Comparison of ENCODE assay signal across 9 mouse cellular contexts in genomic region chr12:4793718-4794117, GRCm38 (mm10). TPM values are rescaled to one million over a fixed set of nuclear protein-coding genes. Genes with fewer than 3 reads are reported as not detected.
DNase-seq lines count a peak whose midpoint lies in the region; ATAC-seq lines count a peak whose summit lies in the region.
"Had no signal": no experiment of that assay in that cellular context is flagged by ENCODE, and none has a peak within 500 bp of the region (broad histone marks: within the 10 kb centered on the region; RNA-seq: fewer than 3 reads in every experiment).

No protein-coding gene starts in this region.

- H3K27me3 ChIP-seq in midbrain, embryonic 13.5 days = no peaks in the 10 kb centered on the region
- H3K27me3 ChIP-seq in midbrain, embryonic 15.5 days (replicated peaks) = no peaks in the 10 kb centered on the region
- H3K27me3 ChIP-seq in splenic B cell, adult 2 months (ENCODE audit: control insufficient read depth, insufficient read depth, low read length, poor library complexity, severe bottlenecking) = no peaks in the 10 kb centered on the region
- H3K27me3 ChIP-seq: limb, embryonic 12.5 days had no signal

- 0 out of 2 replicates have a peak, but pooled peaks have one; percentile 24 for ATAC-seq in midbrain, embryonic 13.5 days
- ATAC-seq in midbrain, embryonic 15.5 days (replicated peaks) = no peak

- no peak overlapping the region for H3K4me3 ChIP-seq in midbrain, embryonic 13.5 days (replicated peaks)
- no peak overlapping the region for H3K4me3 ChIP-seq in midbrain, embryonic 15.5 days
- H3K4me3 ChIP-seq: limb, embryonic 12.5 days had no signal

- H3K4me2 ChIP-seq in midbrain, embryonic 13.5 days (replicated peaks) = no peak overlapping the region
- no peak overlapping the region for H3K4me2 ChIP-seq in midbrain, embryonic 15.5 days
- H3K4me2 ChIP-seq: limb, embryonic 12.5 days had no signal

- no peak overlapping the region for H3K9ac ChIP-seq in midbrain, embryonic 13.5 days (replicated peaks)
- no peak overlapping the region for H3K9ac ChIP-seq in midbrain, embryonic 15.5 days
- H3K9ac ChIP-seq: limb, embryonic 12.5 days had no signal

- H3K27ac ChIP-seq in midbrain, embryonic 13.5 days = no peak overlapping the region
- no peak overlapping the region for H3K27ac ChIP-seq in midbrain, embryonic 15.5 days
- H3K27ac ChIP-seq: limb, embryonic 12.5 days had no signal

- peak; percentile 72 for DNase-seq in heart, adult 11 months
- no peak for DNase-seq in heart, adult 8-10 months (ENCODE audit: low spot score)
- DNase-seq in embryo, embryonic 9.5 days (ENCODE audit: extremely low spot score) = peak; percentile 9
- peak; percentile 24 for DNase-seq in splenic B cell, adult 2 months (ENCODE audit: low read depth, low spot score)
- no peak for DNase-seq in layer of hippocampus, postnatal 14 days (ENCODE audit: low spot score in 2 of 2)
- DNase-seq in layer of hippocampus, adult 8-10 months (ENCODE audit: low spot score in 2 of 2) = no peak

- 79% methylated on average over 1 of the region's 1 CpGs for WGBS in midbrain, embryonic 13.5 days
- 60% methylated on average over 1 of the region's 1 CpGs for WGBS in midbrain, embryonic 15.5 days

- H3K36me3 ChIP-seq in midbrain, embryonic 13.5 days = no peaks in the 10 kb centered on the region
- no peaks in the 10 kb centered on the region for H3K36me3 ChIP-seq in midbrain, embryonic 15.5 days (replicated peaks)
- no peaks in the 10 kb centered on the region for H3K36me3 ChIP-seq in splenic B cell, adult 2 months (ENCODE audit: control insufficient read depth, insufficient read depth, low read length, poor library complexity, severe bottlenecking)
- H3K36me3 ChIP-seq: limb, embryonic 12.5 days had no signal

- no peaks in the 10 kb centered on the region for H3K9me3 ChIP-seq in midbrain, embryonic 13.5 days
- H3K9me3 ChIP-seq in midbrain, embryonic 15.5 days = no peaks in the 10 kb centered on the region
- H3K9me3 ChIP-seq: limb, embryonic 12.5 days had no signal

- H3K4me1 ChIP-seq in midbrain, embryonic 13.5 days (replicated peaks) = no peaks in the 10 kb centered on the region
- no peaks in the 10 kb centered on the region for H3K4me1 ChIP-seq in midbrain, embryonic 15.5 days
- H3K4me1 ChIP-seq: limb, embryonic 12.5 days had no signal

RNA-seq across cellular contexts. Expression of gene Sf3b6, which starts 23.6 kb away (rescaled TPM):
- 10 to 100 TPM; 44.3 to 55.8 (median 47.9) TPM for total RNA-seq in heart, adult 8-10 months (2022)
- polyA plus RNA-seq in midbrain, embryonic 13.5 days (2015; fragmentation: Nextera tagmentation; extraction: Ambion mirVana) = 302 and 303 TPM in 2 replicates
- polyA plus RNA-seq in midbrain, embryonic 15.5 days (2015; fragmentation: Nextera tagmentation; extraction: Ambion mirVana) = 180 and 200 TPM in 2 replicates
- total RNA-seq in layer of hippocampus, postnatal 14 days (2021) = 10 to 100 TPM; 79.2 to 84.6 TPM
- 10 to 100 TPM; 87.5 to 98.6 (median 93.4) TPM for total RNA-seq in layer of hippocampus, adult 8-10 months (2022)

RNA-seq across cellular contexts. Expression of gene Fam228b, which starts 24.7 kb away (rescaled TPM):
- total RNA-seq in heart, adult 8-10 months (2022) = 1 to 10 TPM; 5.9 to 7.6 (median 7.3) TPM
- 4.9 and 5.6 TPM in 2 replicates for polyA plus RNA-seq in midbrain, embryonic 13.5 days (2015; fragmentation: Nextera tagmentation; extraction: Ambion mirVana)
- 4.7 and 6.1 TPM in 2 replicates for polyA plus RNA-seq in midbrain, embryonic 15.5 days (2015; fragmentation: Nextera tagmentation; extraction: Ambion mirVana)
- total RNA-seq in layer of hippocampus, postnatal 14 days (2021) = 10 to 100 TPM; 21.4 to 22.6 TPM
- total RNA-seq in layer of hippocampus, adult 8-10 months (2022) = 10 to 100 TPM; 19.2 to 30.0 (median 27.3) TPM

RNA-seq across cellular contexts. Expression of gene Pfn4, which starts 24.9 kb away (rescaled TPM):
- 1 to 10 TPM; 2.2 to 5.0 (median 2.9) TPM for total RNA-seq in heart, adult 8-10 months (2022)
- 9.1 and 10.2 TPM in 2 replicates for polyA plus RNA-seq in midbrain, embryonic 13.5 days (2015; fragmentation: Nextera tagmentation; extraction: Ambion mirVana)
- 12.9 and 13.8 TPM in 2 replicates for polyA plus RNA-seq in midbrain, embryonic 15.5 days (2015; fragmentation: Nextera tagmentation; extraction: Ambion mirVana)
- 10 to 100 TPM; 12.4 to 12.6 TPM for total RNA-seq in layer of hippocampus, postnatal 14 days (2021)
- 10 to 100 TPM in 3 of 4 experiments, 1 to 10 TPM in 1; 9.4 to 14.5 (median 11.7) TPM for total RNA-seq in layer of hippocampus, adult 8-10 months (2022)

RNA-seq across cellular contexts. Expression of gene Fkbp1b, which starts 47.7 kb away (rescaled TPM):
- under 1 TPM; 0.27 to 0.95 (median 0.67) TPM for total RNA-seq in heart, adult 8-10 months (2022)
- 18.3 and 20.7 TPM in 2 replicates for polyA plus RNA-seq in midbrain, embryonic 13.5 days (2015; fragmentation: Nextera tagmentation; extraction: Ambion mirVana)
- 30.9 and 39.9 TPM in 2 replicates for polyA plus RNA-seq in midbrain, embryonic 15.5 days (2015; fragmentation: Nextera tagmentation; extraction: Ambion mirVana)
- 100 to 1,000 TPM; 106 to 107 TPM for total RNA-seq in layer of hippocampus, postnatal 14 days (2021)
- total RNA-seq in layer of hippocampus, adult 8-10 months (2022) = 10 to 100 TPM; 34.3 to 50.6 (median 43.9) TPM

RNA-seq across cellular contexts. Expression of gene Wdcp, which starts 49.4 kb away (rescaled TPM):
- total RNA-seq in heart, adult 8-10 months (2022) = 1 to 10 TPM; 7.1 to 9.4 (median 8.0) TPM
- 14.9 and 17.9 TPM in 2 replicates for polyA plus RNA-seq in midbrain, embryonic 13.5 days (2015; fragmentation: Nextera tagmentation; extraction: Ambion mirVana)
- 13.8 and 15.0 TPM in 2 replicates for polyA plus RNA-seq in midbrain, embryonic 15.5 days (2015; fragmentation: Nextera tagmentation; extraction: Ambion mirVana)
- total RNA-seq in layer of hippocampus, postnatal 14 days (2021) = 10 to 100 TPM; 11.9 to 12.0 TPM
- total RNA-seq in layer of hippocampus, adult 8-10 months (2022) = 10 to 100 TPM; 11.3 to 14.9 (median 13.7) TPM

Comparison
In these comparisons a context has a peak if more than half of its experiments do, and no peak if none do; other contexts are left out.
1. DNase-seq: peak in heart, adult 11 months (single experiment), embryo, embryonic 9.5 days (single experiment) and splenic B cell, adult 2 months (single experiment); none in heart, adult 8-10 months (single experiment), layer of hippocampus, postnatal 14 days (0 of 2) and layer of hippocampus, adult 8-10 months (0 of 2).